Mouse (Mus musculus): ENCODE data around the gene Trp53tg5.

Gene Trp53tg5

DNA sequence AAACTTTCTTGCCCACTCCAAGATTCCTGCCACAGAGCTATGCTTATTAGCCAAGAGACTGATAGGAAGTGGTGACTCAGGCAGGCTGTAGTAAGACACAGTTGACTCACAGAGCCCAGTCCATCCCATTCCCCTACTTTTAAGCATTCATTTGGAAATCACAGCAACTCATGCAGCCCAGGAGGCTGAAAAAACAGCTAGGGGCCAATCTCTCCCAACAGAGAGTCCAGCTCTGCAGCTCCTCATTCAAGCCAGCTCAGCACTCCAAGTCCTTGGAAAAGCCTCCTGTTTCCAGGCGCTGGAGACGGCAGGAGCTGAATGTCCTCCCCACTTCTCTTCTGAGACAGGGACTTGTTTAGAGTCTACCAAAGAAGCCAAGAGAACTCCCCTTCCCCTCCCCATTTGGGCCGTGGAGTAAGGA, 34.5 kb downstream of the Trp53tg5 start:
- in situ Hi-C loops (cut with MboI; ENCODE audit: low pct_unique_long_range_greater_than_20kb in 1 of 2, low sequenced_read_pairs in 2 of 2, unreplicated experiment in 1 of 2): no loop called here

DNA sequence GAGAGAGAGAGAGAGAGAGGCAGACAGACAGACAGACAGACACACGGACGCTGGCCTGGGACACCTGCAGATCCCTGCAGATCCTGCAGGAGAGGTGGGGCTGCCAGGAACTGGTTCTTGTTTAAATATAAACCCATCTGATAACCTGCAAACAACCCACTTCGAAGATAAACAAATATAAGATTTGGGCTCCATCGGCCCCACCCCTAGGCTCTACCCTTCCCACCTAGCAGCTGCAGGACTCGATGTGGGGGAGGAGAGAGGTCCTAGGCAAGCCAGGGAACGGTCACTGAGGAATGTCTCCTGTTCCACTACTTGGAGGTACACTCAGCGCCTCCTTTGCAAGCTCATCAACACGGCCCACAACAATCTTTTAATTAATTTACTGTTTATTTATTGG, 35.3 kb downstream of the Trp53tg5 start:
- in situ Hi-C loops (cut with MboI; ENCODE audit: low pct_unique_long_range_greater_than_20kb in 1 of 2, low sequenced_read_pairs in 2 of 2, unreplicated experiment in 1 of 2): no loop called here

DNA sequence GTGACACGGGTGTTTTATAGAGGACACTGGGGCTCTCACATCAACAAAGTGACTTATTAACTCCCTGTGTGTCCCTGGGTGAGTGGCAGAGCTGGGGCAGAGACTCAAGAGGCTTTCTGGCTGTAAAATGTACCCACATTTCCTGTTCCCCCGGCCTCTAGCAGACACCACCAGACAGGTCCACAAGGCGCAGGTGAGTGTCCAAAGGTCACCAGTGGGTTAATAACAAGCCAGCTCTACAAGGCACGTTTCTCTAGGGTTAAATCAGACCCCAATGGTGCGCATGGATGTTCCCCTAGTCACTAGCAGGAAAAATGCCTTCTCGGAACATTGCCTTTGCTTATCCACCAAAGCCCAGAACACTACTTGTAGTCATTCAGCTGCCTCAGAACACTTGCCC, 35.8 kb downstream of the Trp53tg5 start:
- in situ Hi-C loops (cut with MboI; ENCODE audit: low pct_unique_long_range_greater_than_20kb in 1 of 2, low sequenced_read_pairs in 2 of 2, unreplicated experiment in 1 of 2): no loop called here

DNA sequence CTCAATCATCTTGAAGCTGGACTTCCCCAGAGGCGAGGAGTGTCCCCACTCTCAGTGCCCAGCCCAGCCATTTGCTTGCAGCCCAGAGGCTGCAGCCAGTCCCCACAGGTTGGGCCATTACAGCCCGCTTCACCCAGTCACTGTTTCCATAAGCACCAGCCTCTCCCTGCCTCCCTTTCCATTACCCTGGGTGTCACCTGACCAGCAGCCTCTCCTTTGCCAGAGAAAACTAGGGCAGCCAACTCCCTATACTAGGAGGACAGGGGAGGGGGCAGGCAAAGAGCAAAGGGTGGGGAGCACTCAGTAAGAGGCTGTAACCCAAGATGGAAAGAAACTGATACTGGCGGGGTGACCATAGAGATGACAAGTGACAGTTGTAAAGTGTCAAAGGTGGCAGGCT, 36.6 kb downstream of the Trp53tg5 start:
- in situ Hi-C loops (cut with MboI; ENCODE audit: low pct_unique_long_range_greater_than_20kb in 1 of 2, low sequenced_read_pairs in 2 of 2, unreplicated experiment in 1 of 2): no loop called here

DNA sequence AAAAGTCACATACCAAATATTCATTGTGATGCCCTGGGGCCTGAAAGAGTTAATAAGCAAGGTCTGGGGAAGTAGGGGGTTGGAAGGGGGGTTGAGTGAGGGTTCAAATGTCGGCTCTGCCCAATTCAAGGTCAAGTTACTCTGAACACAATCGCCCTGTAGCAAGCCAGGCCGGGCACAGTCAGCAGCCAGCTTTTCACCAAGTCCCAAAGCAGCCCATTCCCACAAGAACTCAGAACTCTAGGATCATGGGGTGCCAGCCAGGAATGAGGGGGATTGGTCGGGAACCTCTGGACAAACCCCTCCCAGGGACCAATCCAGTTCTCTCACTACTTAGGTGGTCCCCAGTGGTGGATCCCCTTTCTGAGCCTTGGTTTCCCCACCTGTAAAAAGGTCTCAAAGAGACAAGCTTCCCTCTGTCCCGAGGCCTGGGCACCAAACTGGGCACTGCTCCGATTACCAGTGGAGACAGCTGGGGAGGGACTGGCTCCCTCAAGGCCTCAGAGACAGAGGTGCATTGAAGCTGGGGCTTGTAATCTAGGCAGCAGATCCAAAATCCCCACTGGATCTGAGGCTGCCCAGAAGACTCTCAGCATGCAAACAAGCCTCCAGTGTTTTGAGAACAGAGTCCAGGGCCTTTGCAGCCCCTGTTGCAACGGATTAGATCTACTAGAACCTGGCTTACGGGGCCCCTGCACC, 37.2 kb downstream of the Trp53tg5 start:
- in situ Hi-C loops (cut with MboI; ENCODE audit: low pct_unique_long_range_greater_than_20kb in 1 of 2, low sequenced_read_pairs in 2 of 2, unreplicated experiment in 1 of 2): no loop called here

DNA sequence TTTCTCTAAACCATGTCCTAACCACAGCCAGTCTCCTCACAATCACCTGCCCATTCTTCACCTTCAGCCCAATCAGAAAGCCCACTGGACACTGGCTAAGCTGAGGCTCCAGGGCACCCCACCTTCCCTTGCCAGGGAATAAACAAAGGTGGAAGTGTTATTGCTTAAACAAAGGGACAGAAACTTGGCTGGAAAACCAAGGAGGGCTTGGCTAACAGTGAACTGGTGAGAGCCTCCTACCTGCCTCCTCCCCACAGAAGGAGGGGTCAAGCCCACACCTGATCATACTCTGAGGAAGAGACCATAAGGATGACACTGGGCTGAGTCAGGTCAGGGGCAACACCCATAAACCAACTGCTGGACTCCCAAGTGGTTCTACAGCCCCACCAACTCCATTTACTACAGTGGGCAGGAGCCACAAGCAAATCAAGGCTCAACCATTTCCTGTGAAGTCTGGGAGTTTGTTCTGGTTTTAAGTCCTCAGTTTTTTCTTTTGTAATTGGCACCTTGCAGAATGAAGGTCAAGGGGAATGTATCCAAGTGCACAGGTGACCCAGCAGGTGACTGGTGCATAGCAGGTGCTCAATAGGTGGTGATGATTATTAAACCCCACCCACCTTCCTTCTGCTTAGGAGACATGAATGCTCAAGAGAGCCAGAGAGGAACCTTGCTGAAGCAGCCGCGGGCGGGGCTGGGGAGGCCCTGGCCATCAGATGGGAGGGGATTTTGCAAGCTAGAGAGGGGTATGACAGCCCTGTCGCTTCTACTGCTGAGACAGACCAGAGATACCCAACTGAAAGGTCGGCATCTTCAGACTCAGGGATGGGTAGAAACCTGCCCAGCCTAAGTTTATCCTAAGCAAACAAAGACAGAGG, 38.1 kb downstream of the Trp53tg5 start:
- in situ Hi-C loops (cut with MboI; ENCODE audit: low pct_unique_long_range_greater_than_20kb in 1 of 2, low sequenced_read_pairs in 2 of 2, unreplicated experiment in 1 of 2): no loop called here

DNA sequence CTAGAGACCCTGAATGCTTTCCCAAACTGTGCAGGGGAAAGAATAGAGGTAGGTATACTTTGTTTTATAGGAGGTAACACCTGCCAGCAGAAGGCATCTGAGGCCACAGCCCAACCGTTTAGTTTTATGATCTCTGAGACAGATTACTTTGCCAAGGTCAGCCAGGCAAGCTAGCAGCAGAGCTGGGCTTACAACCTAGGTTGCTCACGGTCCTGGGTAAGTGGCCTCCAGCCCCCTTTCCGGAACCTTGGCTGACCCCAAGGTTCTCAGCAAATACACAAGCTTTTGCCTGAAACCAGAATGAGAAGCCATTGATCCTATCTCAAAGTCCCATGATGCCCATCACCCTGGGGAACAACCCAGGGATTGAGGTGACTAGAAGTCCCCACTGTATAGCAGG, 38.8 kb downstream of the Trp53tg5 start:
- in situ Hi-C loops (cut with MboI; ENCODE audit: low pct_unique_long_range_greater_than_20kb in 1 of 2, low sequenced_read_pairs in 2 of 2, unreplicated experiment in 1 of 2): no loop called here

DNA sequence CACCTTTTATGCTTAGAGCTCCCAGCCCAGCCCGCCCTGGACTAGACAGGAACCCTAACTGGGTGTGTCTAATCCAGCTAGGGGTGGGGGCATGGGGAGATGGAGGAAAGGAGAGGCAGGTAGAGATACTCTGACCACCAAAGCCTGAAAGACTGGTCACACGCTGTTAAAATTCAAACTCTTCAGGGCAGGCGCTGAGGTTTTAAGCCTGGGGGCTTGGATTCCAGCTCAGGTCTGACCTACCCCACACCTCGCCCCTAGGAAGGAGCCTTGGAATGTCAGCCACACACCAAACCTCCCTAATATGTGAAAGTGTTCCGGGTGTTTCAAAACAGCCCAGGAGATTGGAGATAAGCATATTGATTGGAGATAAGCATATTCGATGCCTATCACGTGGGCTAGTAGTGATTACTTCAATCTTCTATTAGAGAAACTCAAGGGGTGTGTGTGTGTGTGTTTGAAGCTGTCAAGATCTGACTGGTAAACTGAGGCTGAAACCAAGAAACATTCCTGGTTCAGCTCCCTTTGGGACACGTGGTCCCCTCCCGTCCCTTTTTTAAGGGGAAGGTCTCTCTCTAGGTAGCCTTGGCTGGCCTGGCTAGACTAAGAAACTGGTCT, 40.1 kb downstream of the Trp53tg5 start:
- in situ Hi-C loops (cut with MboI; ENCODE audit: low pct_unique_long_range_greater_than_20kb in 1 of 2, low sequenced_read_pairs in 2 of 2, unreplicated experiment in 1 of 2): no loop called here

DNA sequence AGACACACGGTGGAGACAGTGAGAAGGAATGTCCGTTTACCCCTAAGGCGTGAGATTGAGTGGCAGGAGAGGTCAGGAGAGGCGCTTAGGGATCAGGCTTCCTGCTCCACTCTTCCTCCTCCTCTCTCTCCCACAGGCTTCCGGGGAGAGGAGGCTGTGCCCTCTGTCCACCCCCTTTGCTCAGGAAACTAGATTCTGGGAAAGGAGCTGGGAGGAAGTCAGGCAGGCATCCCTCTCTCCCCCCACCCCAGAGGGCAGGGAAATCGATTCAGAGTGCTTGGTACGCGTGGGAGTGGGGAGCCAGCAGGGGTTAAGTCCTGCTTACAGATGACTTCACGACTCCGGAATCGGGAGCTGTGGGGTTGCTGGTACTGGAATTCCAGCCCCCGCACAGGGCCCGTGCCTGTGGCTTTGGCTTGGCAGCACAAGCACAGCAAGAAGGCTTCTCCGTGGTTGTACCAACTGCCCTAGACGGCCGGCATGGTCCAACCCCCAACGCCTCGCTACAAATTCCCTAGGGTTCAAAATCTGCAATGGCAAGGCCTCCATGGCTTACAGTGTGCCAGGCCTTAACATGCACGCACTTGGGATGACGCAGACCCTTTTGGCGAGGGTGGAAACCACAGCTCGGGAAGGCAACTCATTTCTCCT, 40.9 kb downstream of the Trp53tg5 start:
- in situ Hi-C loops (cut with MboI; ENCODE audit: low pct_unique_long_range_greater_than_20kb in 1 of 2, low sequenced_read_pairs in 2 of 2, unreplicated experiment in 1 of 2): no loop called here

DNA sequence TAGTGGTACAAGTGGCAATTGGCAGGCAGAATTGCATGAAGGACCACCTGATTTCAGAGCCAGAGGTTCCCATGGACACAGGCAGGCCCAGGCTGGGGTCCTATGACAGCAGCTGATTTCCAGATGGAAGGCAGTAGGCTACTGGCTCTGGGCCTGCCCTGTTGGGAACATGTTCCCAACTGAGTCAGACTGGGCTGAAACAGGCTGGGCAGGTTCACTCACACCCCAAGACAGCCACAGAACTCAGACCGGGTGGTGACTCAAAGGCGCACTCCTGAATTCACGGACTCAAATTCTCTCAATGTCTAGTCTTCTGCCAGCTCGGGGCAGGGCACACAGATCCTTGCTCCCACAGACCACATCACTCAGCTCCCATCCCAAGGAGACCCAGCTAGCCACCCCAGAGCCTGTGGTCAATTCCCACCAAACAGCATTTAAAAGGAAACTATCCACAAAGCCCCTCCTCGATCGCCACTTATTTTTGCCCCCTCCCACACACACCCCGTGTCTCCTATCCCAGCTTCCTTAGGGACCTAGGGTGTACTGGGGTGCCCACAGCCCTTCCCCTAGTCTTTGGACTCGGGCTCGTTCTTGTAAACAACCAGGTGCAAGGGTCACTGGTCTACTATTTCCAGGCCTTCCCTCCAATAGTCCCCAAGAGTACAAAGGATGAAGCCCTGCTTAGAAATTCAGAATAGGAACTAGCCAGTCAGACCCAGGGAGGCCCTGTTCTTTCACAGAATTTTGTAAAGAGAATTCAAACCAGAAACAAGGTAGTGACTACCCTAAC, 41.7 kb downstream of the Trp53tg5 start:
- in situ Hi-C loops (cut with MboI; ENCODE audit: low pct_unique_long_range_greater_than_20kb in 1 of 2, low sequenced_read_pairs in 2 of 2, unreplicated experiment in 1 of 2): no loop called here

DNA sequence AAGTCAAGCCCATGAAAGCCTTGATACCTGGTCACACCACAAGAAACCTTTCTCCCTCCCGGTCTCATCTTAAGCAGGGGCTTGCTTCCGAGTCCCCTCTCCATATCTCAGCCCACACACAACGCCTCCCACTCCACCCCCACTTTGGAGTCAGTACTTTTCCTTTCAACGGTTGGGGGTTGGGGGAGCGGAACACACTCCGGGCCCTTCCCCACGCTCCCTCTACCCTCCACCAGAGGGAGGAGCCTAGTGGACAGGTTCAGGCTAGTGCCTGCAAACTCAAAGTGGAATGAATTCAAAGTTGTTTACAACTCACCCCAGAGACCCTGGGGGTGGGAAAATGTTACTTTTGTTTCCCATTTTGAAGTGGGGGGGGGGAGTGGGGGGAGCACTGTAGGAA, 42.8 kb downstream of the Trp53tg5 start:
- in situ Hi-C loops (cut with MboI; ENCODE audit: low pct_unique_long_range_greater_than_20kb in 1 of 2, low sequenced_read_pairs in 2 of 2, unreplicated experiment in 1 of 2): no loop called here

DNA sequence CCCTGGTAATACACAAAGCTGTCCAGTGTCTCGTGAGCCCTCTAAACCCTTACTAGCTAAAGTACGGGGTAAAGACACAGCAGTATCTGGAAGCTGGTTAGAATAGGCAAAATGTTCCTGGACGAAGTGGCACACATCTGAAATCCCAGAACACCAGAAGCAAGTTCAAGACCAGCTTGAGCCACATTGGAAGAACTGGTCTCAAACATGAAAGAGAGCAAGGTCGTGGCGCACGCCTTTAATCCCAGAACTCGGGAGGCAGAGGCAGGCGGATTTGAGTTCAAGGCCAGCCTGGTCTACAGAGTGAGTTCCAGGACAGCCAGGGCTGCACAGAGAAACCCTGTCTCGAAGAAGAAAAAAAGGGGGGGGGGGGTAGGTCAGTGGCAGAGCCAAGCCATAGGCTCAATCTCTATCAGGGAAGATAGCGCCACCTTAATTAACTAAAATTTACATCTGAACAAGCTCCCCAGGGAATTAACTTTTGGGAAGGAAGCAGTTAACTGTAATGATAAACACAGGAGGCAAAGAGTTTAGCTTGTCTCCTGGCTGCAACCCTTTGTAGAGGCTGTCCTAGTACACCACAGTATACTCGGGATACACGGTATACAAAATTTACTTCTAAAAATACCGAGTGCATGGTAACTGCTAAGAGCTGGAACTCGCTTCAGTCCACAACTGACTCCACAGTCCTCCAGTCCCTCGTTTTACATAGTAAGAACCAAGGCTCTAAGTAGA, 43.5 kb downstream of the Trp53tg5 start:
- in situ Hi-C loops (cut with MboI; ENCODE audit: low pct_unique_long_range_greater_than_20kb in 1 of 2, low sequenced_read_pairs in 2 of 2, unreplicated experiment in 1 of 2): no loop called here

DNA sequence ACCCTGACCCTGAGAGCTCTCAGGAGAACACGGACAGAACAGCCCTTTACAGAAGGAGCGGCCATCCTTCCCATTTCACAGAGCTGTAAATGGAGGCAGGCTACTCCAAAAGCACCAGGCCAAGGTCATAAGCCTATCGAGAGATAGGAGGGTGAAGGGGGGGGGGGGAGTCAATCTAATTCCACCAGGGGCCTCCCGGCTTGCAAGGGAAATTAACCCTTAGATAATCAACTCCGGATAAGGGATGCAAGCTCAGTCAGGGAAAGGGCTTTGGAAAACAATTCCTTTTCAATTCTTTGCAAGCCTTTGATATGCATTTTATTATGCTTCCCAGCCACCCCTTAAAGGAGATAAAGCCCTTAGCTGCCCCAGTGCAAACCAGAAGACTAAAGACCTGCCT, 45.1 kb downstream of the Trp53tg5 start:
- in situ Hi-C loops (cut with MboI; ENCODE audit: low pct_unique_long_range_greater_than_20kb in 1 of 2, low sequenced_read_pairs in 2 of 2, unreplicated experiment in 1 of 2): no loop called here

DNA sequence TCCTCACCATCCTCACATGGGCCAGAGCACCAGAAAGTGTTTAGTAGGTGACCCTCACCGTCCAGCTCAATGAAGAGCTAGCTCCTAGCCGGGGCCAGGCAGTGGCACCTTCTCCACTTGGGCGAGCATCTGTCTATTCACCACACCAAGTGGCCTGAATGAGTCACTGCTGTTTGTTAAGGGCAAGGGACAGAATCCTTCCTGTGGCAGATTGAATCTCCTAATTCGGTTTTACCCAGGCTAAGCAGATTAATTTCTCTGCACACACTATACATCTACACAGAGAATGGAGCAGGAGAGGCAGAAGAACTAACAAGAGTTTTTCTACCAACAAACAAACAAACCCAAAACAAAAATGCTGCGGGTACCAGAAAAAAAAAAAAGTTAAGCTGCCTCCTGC, 46.6 kb downstream of the Trp53tg5 start:
- in situ Hi-C loops (cut with MboI; ENCODE audit: low pct_unique_long_range_greater_than_20kb in 1 of 2, low sequenced_read_pairs in 2 of 2, unreplicated experiment in 1 of 2): no loop called here

DNA sequence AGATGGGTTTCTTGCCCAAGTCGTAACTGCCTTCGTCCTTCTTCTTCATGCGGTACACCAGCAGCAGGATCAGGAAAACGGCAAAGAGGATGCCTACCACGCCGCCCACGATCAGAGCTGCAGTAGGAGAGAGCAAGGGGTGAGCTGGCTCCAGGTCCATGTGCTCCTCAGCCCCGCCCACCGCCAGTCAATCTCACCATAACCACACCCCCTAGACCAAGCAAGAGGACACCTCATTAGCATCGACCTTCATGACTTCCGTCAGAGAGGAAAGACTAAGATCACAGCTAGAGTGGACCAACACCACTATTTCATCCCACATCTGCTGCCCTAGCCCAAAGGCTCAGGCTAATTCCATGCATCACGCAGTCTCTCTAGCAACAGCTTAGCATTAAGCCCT, 47.4 kb downstream of the Trp53tg5 start:
- in situ Hi-C loops (cut with MboI; ENCODE audit: low pct_unique_long_range_greater_than_20kb in 1 of 2, low sequenced_read_pairs in 2 of 2, unreplicated experiment in 1 of 2): no loop called here

DNA sequence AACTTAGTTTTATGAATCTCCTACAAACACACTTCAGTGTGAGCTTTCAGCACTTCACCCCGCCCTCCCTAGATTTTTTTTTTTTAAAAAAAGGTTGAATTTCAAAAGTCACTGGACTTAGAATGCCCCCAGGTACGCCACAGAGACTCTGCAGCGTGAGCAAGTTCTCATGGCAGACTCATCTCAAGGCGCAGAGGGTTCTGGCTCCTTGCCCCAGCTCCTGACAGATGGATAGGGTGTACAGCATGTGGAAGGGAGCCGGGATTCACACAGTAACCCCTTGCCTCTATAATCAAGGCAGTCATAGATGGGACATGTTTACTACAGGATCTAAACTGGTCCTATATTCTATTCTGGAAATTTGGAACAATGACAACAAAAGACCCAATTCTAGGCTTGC, 48.1 kb downstream of the Trp53tg5 start:
- in situ Hi-C loops (cut with MboI; ENCODE audit: low pct_unique_long_range_greater_than_20kb in 1 of 2, low sequenced_read_pairs in 2 of 2, unreplicated experiment in 1 of 2): no loop called here

DNA sequence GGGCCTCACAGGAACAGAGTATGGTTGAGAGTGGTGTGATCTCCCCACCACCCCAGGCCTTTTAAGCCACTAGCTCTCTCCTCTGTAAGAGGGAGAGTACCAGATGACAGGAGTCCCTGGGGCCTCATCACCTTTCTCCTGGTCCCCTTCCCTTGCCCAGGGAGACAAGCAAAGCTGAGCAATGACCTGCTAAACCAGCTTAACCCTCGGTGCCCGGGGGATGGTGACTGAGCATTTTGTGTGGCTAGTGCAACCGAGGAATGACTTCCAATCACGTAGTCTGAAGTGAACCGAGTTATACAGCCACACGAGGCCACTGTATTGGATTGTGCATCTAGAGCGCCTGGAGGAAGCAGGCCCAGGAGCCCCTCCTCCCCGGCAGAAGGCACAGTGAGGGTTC, 49.1 kb downstream of the Trp53tg5 start:
- in situ Hi-C loops (cut with MboI; ENCODE audit: low pct_unique_long_range_greater_than_20kb in 1 of 2, low sequenced_read_pairs in 2 of 2, unreplicated experiment in 1 of 2): no loop called here

DNA sequence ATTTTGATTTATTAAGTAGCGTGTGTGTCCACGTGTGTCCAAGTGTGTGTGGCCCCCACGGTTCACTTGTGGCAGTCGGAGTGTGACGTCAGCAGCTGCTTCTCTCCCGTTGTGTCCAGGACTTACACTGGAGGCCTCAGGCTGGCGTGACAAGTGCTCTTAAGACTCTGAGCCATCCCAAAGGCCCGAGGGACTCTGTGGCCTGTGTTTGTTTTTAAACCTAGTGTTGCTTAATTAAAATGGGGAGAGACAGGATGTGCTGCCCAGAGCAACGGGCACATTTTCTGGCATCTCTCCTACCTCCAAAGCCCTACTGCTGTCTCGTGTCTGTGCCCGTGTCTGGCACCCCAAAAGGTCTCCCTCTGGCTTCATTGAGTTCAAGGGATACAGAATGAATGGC, 50.1 kb downstream of the Trp53tg5 start:
- in situ Hi-C loops (cut with MboI; ENCODE audit: low pct_unique_long_range_greater_than_20kb in 1 of 2, low sequenced_read_pairs in 2 of 2, unreplicated experiment in 1 of 2): no loop called here

All from mouse embryonic stem cell (cell line).